Mouse (Mus musculus): ENCODE data around the gene Pgrmc2. TPM values are rescaled to one million over a fixed set of nuclear protein-coding genes. Genes with fewer than 3 reads are reported as not detected.

The Pgrmc2 gene
- polyA plus RNA-seq, 1 experiment from 2014 or later = 44.5 TPM

- Histone ChIP-seq H3K4me1 (no peaks in the 10 kb centered on the region), H3K27ac (no peak overlapping the region), H3K4me3 (no peak overlapping the region), H3K27me3 (no peaks in the 10 kb centered on the region), H3K36me3 (peaks cover 63% of the 10 kb centered on the region), H3K9me3 (no peaks in the 10 kb centered on the region), H3K9ac (no peak overlapping the region), H3K4me2 (no peak overlapping the region)
- no peak for ATAC-seq (ENCODE audit: insufficient number of reproducible peaks, insufficient read depth, low FRiP score, low TSS enrichment, low read depth)
- WGBS = 84% methylated on average over 2 of the region's 2 CpGs
These were observed 17.5 kb downstream of the Pgrmc2 start for GRCm38 (mm10) chr3:41065320-41065719.

- 91% methylated on average over 2 of the region's 2 CpGs for WGBS
These were observed 20.1 kb downstream of the Pgrmc2 start for GRCm38 (mm10) chr3:41062758-41063157.

GRCm38 (mm10) chr3:41061831-41062565, 20.8 kb downstream of the Pgrmc2 start:
- Histone ChIP-seq H3K4me2 (no peak overlapping the region), H3K4me3 (no peak overlapping the region), H3K27me3 (no peaks in the 10 kb centered on the region), H3K9ac (no peak overlapping the region), H3K36me3 (peaks cover 35% of the 10 kb centered on the region), H3K4me1 (peaks cover 9% of the 10 kb centered on the region), H3K27ac (no peak overlapping the region), H3K9me3 (no peaks in the 10 kb centered on the region)
- ATAC-seq (ENCODE audit: insufficient number of reproducible peaks, insufficient read depth, low FRiP score, low TSS enrichment, low read depth) = no peak
- 87% methylated on average over 3 of the region's 3 CpGs for WGBS

More at GRCm38 (mm10) chr3:41062758-41063157, 20.1 kb downstream of the Pgrmc2 start:
- peaks cover 42% of the 10 kb centered on the region for H3K36me3 ChIP-seq
- H3K4me3 ChIP-seq = no peak overlapping the region
- no peak overlapping the region for H3K4me2 ChIP-seq
- H3K9me3 ChIP-seq = no peaks in the 10 kb centered on the region
- no peak for ATAC-seq (ENCODE audit: insufficient number of reproducible peaks, insufficient read depth, low FRiP score, low TSS enrichment, low read depth)
- no peaks in the 10 kb centered on the region for H3K27me3 ChIP-seq
- H3K27ac ChIP-seq = no peak overlapping the region
- peaks cover 8% of the 10 kb centered on the region for H3K4me1 ChIP-seq
- no peak overlapping the region for H3K9ac ChIP-seq

GRCm38 (mm10) chr3:41059249-41059648, 23.6 kb downstream of the Pgrmc2 start:
- 86% methylated on average over 3 of the region's 3 CpGs for WGBS
- peaks cover 9% of the 10 kb centered on the region for H3K36me3 ChIP-seq
- no peak for ATAC-seq (ENCODE audit: insufficient number of reproducible peaks, insufficient read depth, low FRiP score, low TSS enrichment, low read depth)

GRCm38 (mm10) chr3:41058395-41058794, 24.5 kb downstream of the Pgrmc2 start:
- Histone ChIP-seq H3K9me3 (no peaks in the 10 kb centered on the region), H3K4me2 (no peak overlapping the region), H3K36me3 (peaks cover under 1% of the 10 kb centered on the region), H3K4me3 (no peak overlapping the region), H3K9ac (no peak overlapping the region), H3K27ac (no peak overlapping the region), H3K4me1 (peaks cover 9% of the 10 kb centered on the region), H3K27me3 (no peaks in the 10 kb centered on the region)
- ATAC-seq (ENCODE audit: insufficient number of reproducible peaks, insufficient read depth, low FRiP score, low TSS enrichment, low read depth) = no peak
- 66% methylated on average over 2 of the region's 2 CpGs for WGBS

More at GRCm38 (mm10) chr3:41059249-41059648, 23.6 kb downstream of the Pgrmc2 start:
- no peak overlapping the region for H3K27ac ChIP-seq
- H3K9me3 ChIP-seq = no peaks in the 10 kb centered on the region
- no peak overlapping the region for H3K4me3 ChIP-seq
- no peaks in the 10 kb centered on the region for H3K27me3 ChIP-seq
- H3K9ac ChIP-seq = no peak overlapping the region
- peaks cover 9% of the 10 kb centered on the region for H3K4me1 ChIP-seq
- no peak overlapping the region for H3K4me2 ChIP-seq

- no peaks in the 10 kb centered on the region for H3K36me3 ChIP-seq
- no peak overlapping the region for H3K9ac ChIP-seq
- peaks cover 7% of the 10 kb centered on the region for H3K4me1 ChIP-seq
- WGBS = 82% methylated on average over 3 of the region's 3 CpGs
- ATAC-seq (ENCODE audit: insufficient number of reproducible peaks, insufficient read depth, low FRiP score, low TSS enrichment, low read depth) = no peak
- H3K4me3 ChIP-seq = no peak overlapping the region
- H3K9me3 ChIP-seq = no peaks in the 10 kb centered on the region
- H3K4me2 ChIP-seq = no peak overlapping the region
- no peaks in the 10 kb centered on the region for H3K27me3 ChIP-seq
- H3K27ac ChIP-seq = no peak overlapping the region
These were observed 29.5 kb downstream of the Pgrmc2 start for GRCm38 (mm10) chr3:41053334-41053733.

GRCm38 (mm10) chr3:41047838-41048237, 35.0 kb downstream of the Pgrmc2 start:
- H3K36me3 ChIP-seq = no peaks in the 10 kb centered on the region
- H3K27ac ChIP-seq = no peak overlapping the region
- no peak overlapping the region for H3K4me3 ChIP-seq
- no peak for ATAC-seq (ENCODE audit: insufficient number of reproducible peaks, insufficient read depth, low FRiP score, low TSS enrichment, low read depth)
- no peak overlapping the region for H3K4me2 ChIP-seq
- H3K27me3 ChIP-seq = no peaks in the 10 kb centered on the region
- 89% methylated on average over 6 of the region's 6 CpGs for whole genome bisulfite sequencing
- no peak overlapping the region for H3K9ac ChIP-seq
- H3K9me3 ChIP-seq = no peaks in the 10 kb centered on the region
- no peaks in the 10 kb centered on the region for H3K4me1 ChIP-seq

GRCm38 (mm10) chr3:41043756-41044354, 39.0 kb downstream of the Pgrmc2 start:
- ATAC-seq (ENCODE audit: insufficient number of reproducible peaks, insufficient read depth, low FRiP score, low TSS enrichment, low read depth) = no peak
- WGBS = 72% methylated on average over 11 of the region's 11 CpGs
- no peak overlapping the region for H3K4me3 ChIP-seq

GRCm38 (mm10) chr3:41042195-41042938, 40.5 kb downstream of the Pgrmc2 start:
- Histone ChIP-seq H3K27me3 (no peaks in the 10 kb centered on the region), H3K36me3 (no peaks in the 10 kb centered on the region), H3K27ac (no peak overlapping the region), H3K4me1 (no peaks in the 10 kb centered on the region), H3K9ac (no peak overlapping the region), H3K4me2 (no peak overlapping the region), H3K4me3 (no peak overlapping the region), H3K9me3 (no peaks in the 10 kb centered on the region)
- 79% methylated on average over 4 of the region's 4 CpGs for WGBS
- no peak for ATAC-seq (ENCODE audit: insufficient number of reproducible peaks, insufficient read depth, low FRiP score, low TSS enrichment, low read depth)

More at GRCm38 (mm10) chr3:41043756-41044354, 39.0 kb downstream of the Pgrmc2 start:
- H3K4me2 ChIP-seq = no peak overlapping the region
- H3K36me3 ChIP-seq = no peaks in the 10 kb centered on the region
- no peaks in the 10 kb centered on the region for H3K4me1 ChIP-seq
- H3K9ac ChIP-seq = no peak overlapping the region
- no peaks in the 10 kb centered on the region for H3K9me3 ChIP-seq
- no peak overlapping the region for H3K27ac ChIP-seq
- no peaks in the 10 kb centered on the region for H3K27me3 ChIP-seq

GRCm38 (mm10) chr3:41041241-41041640, 41.6 kb downstream of the Pgrmc2 start:
- Histone ChIP-seq H3K4me3 (no peak overlapping the region), H3K27me3 (no peaks in the 10 kb centered on the region), H3K4me1 (no peaks in the 10 kb centered on the region), H3K9ac (no peak overlapping the region), H3K4me2 (no peak overlapping the region), H3K27ac (no peak overlapping the region), H3K9me3 (no peaks in the 10 kb centered on the region), H3K36me3 (no peaks in the 10 kb centered on the region)
- ATAC-seq (ENCODE audit: insufficient number of reproducible peaks, insufficient read depth, low FRiP score, low TSS enrichment, low read depth) = no peak
- 69% methylated on average over 5 of the region's 5 CpGs for WGBS

- Histone ChIP-seq H3K9ac (no peak overlapping the region), H3K27ac (no peak overlapping the region), H3K27me3 (no peaks in the 10 kb centered on the region), H3K36me3 (no peaks in the 10 kb centered on the region), H3K4me3 (no peak overlapping the region), H3K9me3 (no peaks in the 10 kb centered on the region), H3K4me1 (no peaks in the 10 kb centered on the region), H3K4me2 (no peak overlapping the region)
- no peak for ATAC-seq (ENCODE audit: insufficient number of reproducible peaks, insufficient read depth, low FRiP score, low TSS enrichment, low read depth)
- WGBS = 59% methylated on average over 5 of the region's 5 CpGs
These were observed 44.4 kb downstream of the Pgrmc2 start for GRCm38 (mm10) chr3:41038297-41038916.

Measured in embryonic facial prominence, embryonic 13.5 days (tissue).